Mouse (Mus musculus): ENCODE results near the gene Rnf111. TPM values are rescaled to one million over a fixed set of nuclear protein-coding genes. Genes with fewer than 3 reads are reported as not detected.

Gene Rnf111
- total RNA-seq, 2 experiments from 2014 or later: 13.3 to 14.0 TPM

- no peak for TF ChIP-seq CTCF (IDR thresholded peaks at IDR 0.05)
- H3K4me3 ChIP-seq: no peak overlapping the region
- peak overlapping the region; percentile 81 for H3K27ac ChIP-seq
- no peak for DNase-seq
- intact Hi-C loops (cut with DNase I): no loop called here
Measured at GRCm38 (mm10) chr9:70523813-70524212, 20.3 kb upstream of the Rnf111 start.

- Histone ChIP-seq H3K27ac (no peak overlapping the region), H3K4me3 (no peak overlapping the region)
- intact Hi-C loops (cut with DNase I): no loop called here
- TF ChIP-seq CTCF (IDR thresholded peaks at IDR 0.05): no peak
- DNase-seq: no peak
Measured at GRCm38 (mm10) chr9:70520651-70521050, 17.1 kb upstream of the Rnf111 start.

- intact Hi-C loops (cut with DNase I): no loop called here
- no peak overlapping the region for H3K27ac ChIP-seq
- no peak for TF ChIP-seq CTCF (IDR thresholded peaks at IDR 0.05)
- no peak for DNase-seq
- no peak overlapping the region for H3K4me3 ChIP-seq
Measured at GRCm38 (mm10) chr9:70511681-70512080, 8.2 kb upstream of the Rnf111 start.

GRCm38 (mm10) chr9:70510998-70511583 is 7.6 kb upstream of the Rnf111 start:
- Histone ChIP-seq H3K4me3 (no peak overlapping the region), H3K27ac (peak overlapping the region; percentile 76)
- no peak for DNase-seq
- TF ChIP-seq CTCF (IDR thresholded peaks at IDR 0.05): peak; percentile 46
- intact Hi-C loops (cut with DNase I): no loop called here

GRCm38 (mm10) chr9:70509906-70510525 is 6.5 kb upstream of the Rnf111 start:
- DNase-seq: peak; percentile 20
- intact Hi-C loops (cut with DNase I): no loop called here

GRCm38 (mm10) chr9:70506787-70507186 is 3.3 kb upstream of the Rnf111 start:
- no peak for TF ChIP-seq CTCF (IDR thresholded peaks at IDR 0.05)
- Histone ChIP-seq H3K27ac (no peak overlapping the region), H3K4me3 (no peak overlapping the region)
- no peak for DNase-seq
- intact Hi-C loops (cut with DNase I): no loop called here

More at GRCm38 (mm10) chr9:70509906-70510525, 6.5 kb upstream of the Rnf111 start:
- Histone ChIP-seq H3K4me3 (no peak overlapping the region), H3K27ac (peak overlapping the region; percentile 76)
- TF ChIP-seq CTCF (IDR thresholded peaks at IDR 0.05): no peak

GRCm38 (mm10) chr9:70506186-70506585 is 2.7 kb upstream of the Rnf111 start:
- Histone ChIP-seq H3K27ac (no peak overlapping the region), H3K4me3 (no peak overlapping the region)
- no peak for TF ChIP-seq CTCF (IDR thresholded peaks at IDR 0.05)
- DNase-seq: no peak
- intact Hi-C loops (cut with DNase I): no loop called here

- peak overlapping the region; percentile 99 for H3K27ac ChIP-seq
- intact Hi-C loops (cut with DNase I): no loop called here
- DNase-seq: no peak
- H3K4me3 ChIP-seq: peak overlapping the region; percentile 94
- no peak for TF ChIP-seq CTCF (IDR thresholded peaks at IDR 0.05)
Measured at GRCm38 (mm10) chr9:70503015-70503603, 416 bp downstream of the Rnf111 start.

GRCm38 (mm10) chr9:70502284-70503014 is 1.1 kb downstream of the Rnf111 start:
- Histone ChIP-seq H3K27ac (peak overlapping the region; percentile 99), H3K4me3 (peak overlapping the region; percentile 94)
- intact Hi-C loops (cut with DNase I): no loop called here
- no peak for TF ChIP-seq CTCF (IDR thresholded peaks at IDR 0.05)
- no peak for DNase-seq

- no peak for TF ChIP-seq CTCF (IDR thresholded peaks at IDR 0.05)
- no peak for DNase-seq
- Histone ChIP-seq H3K27ac (no peak overlapping the region), H3K4me3 (no peak overlapping the region)
- intact Hi-C loops (cut with DNase I): no loop called here
Measured at GRCm38 (mm10) chr9:70496990-70497389, 6.5 kb downstream of the Rnf111 start.

GRCm38 (mm10) chr9:70493038-70493437 is 10.5 kb downstream of the Rnf111 start:
- intact Hi-C loops (cut with DNase I): no loop called here
- no peak for TF ChIP-seq CTCF (IDR thresholded peaks at IDR 0.05)
- Histone ChIP-seq H3K4me3 (no peak overlapping the region), H3K27ac (no peak overlapping the region)
- DNase-seq: no peak

GRCm38 (mm10) chr9:70491176-70491575 is 12.3 kb downstream of the Rnf111 start:
- no peak for TF ChIP-seq CTCF (IDR thresholded peaks at IDR 0.05)
- intact Hi-C loops (cut with DNase I): no loop called here
- H3K27ac ChIP-seq: no peak overlapping the region
- DNase-seq: no peak
- no peak overlapping the region for H3K4me3 ChIP-seq

- H3K4me3 ChIP-seq: no peak overlapping the region
- intact Hi-C loops (cut with DNase I): no loop called here
- no peak overlapping the region for H3K27ac ChIP-seq
- TF ChIP-seq CTCF (IDR thresholded peaks at IDR 0.05): no peak
- DNase-seq: no peak
Measured at GRCm38 (mm10) chr9:70487401-70487800, 16.1 kb downstream of the Rnf111 start.
